Mouse (Mus musculus): Measurements from ENCODE around the gene Tet3. TPM values are rescaled to one million over a fixed set of nuclear protein-coding genes. Genes with fewer than 3 reads are reported as not detected.

The Tet3 gene
- polyA plus RNA-seq, 1 experiment = 9.4 TPM

DNA sequence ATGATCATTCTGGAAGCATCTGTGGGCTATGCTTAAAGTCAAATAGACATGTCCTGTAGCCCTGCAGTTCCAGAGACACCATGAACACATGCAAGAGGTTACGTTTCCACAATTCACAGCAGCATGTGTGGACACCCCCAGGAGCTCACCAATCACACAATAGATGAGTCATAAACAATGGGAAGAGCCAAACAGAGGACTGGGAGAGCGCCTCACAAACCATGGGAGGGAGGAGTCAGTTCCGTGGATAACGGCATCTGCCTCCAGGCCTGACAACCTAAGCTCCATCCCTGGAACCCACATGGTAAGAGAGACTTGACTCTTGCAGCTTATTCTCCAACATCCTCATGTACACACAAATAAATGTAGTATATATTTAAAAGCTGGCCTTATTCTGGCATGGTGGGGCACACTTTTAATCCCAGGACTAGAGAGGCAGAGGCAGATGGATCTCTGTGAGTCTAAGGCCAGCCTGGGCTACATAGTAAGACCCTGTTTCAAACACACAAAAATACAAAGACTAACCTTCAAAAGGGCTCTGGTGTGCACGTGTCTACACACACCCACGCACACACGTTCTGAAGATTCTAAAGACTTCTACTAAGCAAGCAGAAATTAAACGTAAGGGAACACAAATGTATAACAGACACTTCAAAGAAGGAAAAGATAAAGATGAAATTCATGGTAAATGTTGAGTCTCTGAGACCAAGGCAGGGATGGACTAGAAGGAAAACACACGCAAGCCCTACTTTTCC, 44.1 kb downstream of the Tet3 start:
- DNase-seq (ENCODE audit: low spot score) = no peak

DNA sequence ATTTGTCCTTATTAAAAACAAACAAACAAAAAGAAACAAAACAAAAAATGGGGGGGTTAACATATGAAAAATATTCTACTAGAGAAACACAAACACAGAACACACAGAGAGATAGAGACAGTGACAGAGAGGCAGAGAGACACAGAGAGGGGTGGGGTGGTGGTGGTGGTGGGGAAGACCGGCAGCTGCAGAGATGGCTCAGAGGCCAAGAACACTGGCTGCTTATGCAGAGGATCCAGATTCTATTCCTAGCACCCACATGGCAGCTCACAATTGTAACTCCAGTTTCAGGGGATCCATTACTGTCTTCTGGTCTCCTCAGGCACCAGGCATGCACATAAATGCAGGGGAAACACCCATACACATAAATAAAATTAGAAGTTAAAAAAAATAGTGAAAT, 45.2 kb downstream of the Tet3 start:
- DNase-seq (ENCODE audit: low spot score) = no peak

DNA sequence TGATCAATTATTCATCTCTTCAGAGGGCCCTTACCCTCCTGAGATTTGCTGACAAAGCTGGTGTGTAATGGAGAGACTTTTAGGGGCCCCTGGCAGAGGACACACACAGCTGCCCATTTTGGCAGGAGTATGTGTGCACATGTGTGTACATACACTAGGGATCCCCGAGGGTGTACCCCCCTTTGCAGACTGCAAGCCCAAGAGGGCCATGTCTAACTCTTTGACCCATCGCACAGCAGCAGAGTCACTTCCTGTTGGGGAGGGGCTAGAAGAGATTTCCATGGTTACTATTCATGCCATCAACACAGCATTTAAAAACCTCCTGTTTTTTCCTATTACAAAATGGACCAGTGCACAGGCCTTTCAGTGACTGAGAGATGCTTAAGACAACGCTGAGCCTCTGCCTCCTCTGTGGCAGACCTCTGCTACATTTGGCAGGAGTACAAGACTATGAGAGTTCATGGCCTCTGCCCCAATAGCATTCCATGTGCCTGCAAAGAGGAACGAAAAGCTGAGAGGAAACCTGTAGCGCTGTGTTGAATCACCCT, 46.0 kb downstream of the Tet3 start:
- DNase-seq (ENCODE audit: low spot score) = no peak

DNA sequence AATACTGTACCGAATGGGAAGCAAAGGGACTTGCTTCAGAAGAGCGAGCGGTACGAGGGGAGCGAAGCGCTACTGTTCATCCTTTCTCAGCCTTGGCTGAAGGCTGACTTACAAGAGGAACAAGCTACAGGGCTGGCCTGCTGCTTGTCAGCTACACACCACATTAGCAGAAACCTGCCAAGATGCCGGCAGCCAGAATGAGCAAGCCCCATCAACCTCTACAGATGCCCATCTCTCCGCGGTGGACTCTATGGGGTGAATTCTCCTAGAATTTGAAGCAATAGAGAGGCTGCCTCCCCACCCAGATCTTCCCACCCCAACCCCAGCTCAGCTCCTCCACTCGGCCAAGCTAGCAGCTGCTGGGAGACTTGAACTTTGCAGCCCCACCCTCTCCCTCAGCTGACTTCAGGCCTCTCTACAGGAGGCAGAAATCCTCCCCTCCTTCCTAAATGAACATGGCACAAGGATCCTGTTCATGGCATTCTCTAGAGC, 46.5 kb downstream of the Tet3 start:
- no peak for DNase-seq (ENCODE audit: low spot score)

DNA sequence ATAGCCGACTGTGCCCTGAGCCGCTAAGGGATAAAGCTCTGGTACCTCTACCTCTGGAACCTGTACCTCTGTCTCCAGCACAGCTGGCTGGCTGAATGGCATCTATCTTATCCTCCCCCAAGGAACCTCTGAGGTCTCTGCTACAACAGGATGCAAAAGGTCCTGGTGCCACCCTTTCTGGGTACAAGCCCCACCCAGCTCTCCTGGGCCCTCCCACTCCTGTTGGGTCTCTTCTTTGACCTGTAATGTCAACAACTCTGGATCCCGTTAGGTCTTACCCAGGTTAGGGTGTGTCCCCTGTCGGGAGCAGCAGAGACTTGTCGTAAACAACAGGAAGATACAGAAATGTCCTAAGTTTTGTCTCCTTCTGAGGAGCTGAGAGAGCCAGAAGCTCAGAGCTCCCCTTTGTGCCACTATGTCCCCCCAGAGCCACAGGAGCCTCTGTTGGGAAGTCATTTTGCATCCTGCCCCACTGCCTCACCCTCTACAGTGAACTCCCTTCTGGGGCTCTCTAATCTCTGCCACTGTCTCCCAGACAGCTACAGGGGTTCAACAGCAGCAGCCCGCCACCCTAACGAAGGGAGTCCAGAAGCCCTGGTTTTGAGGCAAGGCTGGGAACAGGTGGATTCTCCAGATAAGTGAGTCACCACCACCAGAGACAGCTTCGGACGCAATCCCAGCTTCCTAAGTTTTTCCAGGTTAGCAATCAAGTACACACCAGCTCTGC, 47.1 kb downstream of the Tet3 start:
- no peak for DNase-seq (ENCODE audit: low spot score)

DNA sequence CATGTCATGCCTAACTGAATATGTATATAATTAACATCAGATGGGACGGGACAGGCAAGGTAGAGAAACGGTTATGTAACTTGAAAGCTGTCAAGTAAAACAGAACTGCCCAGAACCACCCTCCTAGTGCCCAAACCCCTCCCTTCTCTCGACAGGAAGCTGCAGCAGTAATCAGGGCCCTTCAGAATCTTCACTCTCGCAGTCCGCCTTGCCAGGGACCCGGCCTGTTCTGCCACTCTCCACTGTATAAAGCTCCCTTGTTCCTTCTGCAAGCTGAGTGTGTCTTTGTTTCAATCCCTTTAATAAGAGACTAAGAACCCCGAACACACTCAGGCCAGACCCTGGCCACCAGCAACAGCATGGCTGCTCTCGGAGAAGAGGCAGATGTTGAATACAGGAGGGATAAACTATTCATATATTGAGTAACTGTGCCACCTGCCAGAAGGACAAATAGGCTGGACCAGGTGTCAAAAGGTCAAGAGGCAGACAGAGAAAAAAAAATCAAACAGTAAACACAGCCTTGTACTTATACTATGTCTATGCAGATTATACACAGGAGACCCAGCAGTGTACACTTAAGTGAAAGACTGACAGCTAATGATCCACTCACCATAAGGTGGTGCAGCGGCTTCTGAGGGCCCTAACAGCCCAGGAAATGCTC, 48.7 kb downstream of the Tet3 start:
- DNase-seq (ENCODE audit: low spot score) = no peak

DNA sequence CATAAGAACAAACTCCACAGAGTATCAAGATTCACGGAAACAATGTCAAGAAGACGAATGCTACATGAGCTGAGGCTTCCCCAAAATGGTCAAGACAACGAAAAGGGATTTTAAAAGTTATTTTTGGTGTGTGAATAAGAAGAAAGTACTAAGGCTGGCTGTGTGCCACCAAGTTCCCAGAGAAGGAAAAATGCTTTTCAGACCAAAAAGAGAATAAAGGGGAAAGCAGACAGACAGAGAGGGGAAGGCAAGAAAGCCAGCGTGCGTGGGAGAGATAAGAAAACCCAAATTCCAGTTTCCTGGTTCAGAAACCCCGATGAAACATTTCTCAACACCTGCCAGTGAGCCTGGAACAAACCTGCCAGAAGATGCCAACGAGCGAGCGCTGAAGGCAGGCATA, 50.4 kb downstream of the Tet3 start:
- DNase-seq (ENCODE audit: low spot score) = no peak

DNA sequence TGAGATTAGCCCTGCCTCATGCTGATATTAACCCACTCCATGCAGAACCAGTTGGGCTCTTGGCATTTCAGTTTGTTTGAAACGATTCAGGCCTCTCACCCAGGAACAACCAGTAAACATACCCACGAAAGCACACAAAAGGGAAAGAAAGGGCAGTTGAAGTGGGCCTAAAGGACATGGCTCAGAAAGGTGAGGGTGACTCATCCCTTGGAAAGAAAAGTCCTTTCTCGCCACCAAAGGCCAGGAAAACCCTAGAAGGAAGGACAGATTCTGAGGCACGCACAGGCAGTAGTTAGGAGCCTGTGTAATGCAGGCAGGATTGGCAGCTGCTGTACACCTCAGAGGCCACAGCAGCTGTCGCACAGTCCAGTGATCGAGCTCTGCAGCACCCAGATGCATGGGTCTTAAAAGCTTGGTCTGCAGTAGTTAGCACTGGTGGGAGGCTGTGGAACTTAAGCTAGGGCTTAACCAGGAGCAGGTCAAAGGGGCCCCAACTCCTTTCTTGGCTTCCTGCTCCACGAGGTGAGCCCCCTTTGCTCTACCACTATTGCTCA, 53.3 kb downstream of the Tet3 start:
- DNase-seq (ENCODE audit: low spot score) = no peak

DNA sequence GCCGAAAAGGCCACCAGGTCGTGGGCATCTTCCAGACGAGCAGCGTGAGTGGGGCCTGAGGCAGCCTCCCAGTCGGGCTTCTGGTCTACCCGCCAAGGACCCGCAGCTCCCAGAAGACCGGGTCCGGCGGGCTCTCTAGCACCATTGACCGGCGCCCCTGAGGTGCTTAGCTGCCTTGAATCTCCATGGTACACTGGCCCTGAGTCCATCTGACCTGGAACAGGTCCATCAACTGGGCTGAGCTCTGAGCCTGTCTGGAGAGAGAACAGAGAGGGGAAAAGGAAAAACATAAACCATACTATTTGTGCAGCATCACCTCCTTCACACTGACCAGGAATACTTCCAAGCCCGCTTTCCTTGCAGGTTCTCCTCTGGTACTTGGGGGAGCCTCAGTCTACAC, 54.3 kb downstream of the Tet3 start:
- DNase-seq (ENCODE audit: low spot score) = no peak

DNA sequence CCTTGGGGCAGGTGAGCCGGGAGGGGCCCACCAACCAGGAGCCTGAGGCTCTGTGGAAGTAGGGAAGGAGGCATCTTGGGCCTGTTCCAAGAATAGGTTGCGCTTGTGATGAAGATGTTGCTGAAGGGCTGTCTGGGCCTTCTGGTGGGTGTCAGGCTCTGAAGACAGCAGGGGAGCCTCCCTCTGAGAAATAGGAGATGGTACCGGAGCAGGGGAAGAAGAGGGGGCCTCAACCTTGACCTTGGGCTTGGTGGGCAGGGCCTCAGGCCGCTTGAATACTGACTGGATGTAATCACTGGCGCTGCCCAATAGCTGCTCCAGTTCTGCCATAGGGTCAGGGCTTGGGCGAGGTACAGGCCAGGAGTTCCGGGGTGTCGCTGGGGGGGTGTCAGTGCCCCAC, 55.4 kb downstream of the Tet3 start:
- no peak for DNase-seq (ENCODE audit: low spot score)

DNA sequence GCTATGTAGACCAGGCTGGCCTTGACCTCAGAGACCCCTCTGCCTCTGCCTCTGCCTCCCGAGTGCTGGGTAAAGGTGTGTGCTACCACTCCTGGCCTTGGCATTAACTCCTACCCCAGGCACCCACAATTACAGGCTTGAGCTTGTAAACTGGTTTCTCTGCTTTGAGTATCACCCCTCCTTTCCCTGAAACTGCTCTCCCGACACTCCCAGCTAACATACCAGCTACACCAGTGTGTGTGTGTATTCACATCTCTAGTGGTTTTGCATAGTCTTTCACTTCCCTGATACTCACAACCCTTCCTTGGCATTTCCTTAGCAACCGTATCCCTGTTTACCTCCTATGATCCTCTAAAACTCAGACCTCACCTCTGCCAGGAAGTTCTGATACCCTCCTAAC, 59.1 kb downstream of the Tet3 start:
- no peak for DNase-seq (ENCODE audit: low spot score)

DNA sequence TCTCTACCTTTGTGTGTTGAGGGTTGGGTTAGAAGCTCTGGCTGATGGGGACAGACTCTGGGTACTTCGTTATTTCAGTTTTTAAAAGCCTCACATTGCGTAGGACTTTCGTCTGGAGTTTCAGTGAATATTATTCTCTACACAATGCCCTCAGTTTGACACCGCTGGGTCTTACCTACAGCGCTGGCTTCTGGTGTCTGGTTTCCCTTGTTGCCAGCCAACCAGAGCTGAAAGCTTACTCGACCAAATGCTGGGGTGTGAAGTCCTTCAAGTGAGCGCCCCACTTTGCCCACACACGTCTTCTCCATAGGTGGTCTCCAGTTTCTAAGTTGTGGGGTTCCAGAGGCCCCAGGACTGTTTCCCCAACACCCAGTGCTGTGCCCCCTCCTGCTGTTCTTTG, 61.2 kb downstream of the Tet3 start:
- DNase-seq (ENCODE audit: low spot score) = no peak

DNA sequence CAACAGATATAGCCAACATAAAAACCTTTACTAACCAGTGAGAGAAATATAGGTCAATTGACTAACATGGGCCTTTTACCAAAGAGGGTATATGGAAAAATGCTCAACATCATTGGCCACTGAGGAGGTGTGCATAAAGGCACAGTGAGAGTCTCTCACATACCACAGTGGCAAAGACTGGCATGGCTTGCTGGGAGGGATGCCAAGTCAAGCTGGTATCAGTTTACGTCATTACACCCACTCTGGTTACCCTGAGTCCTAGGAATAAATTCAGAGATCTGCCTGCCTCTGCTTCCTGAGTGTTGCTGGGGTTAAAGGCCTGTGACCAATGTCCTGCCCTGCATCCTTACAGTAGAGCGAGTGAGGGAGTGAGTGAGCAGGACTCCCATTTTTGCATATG, 62.2 kb downstream of the Tet3 start:
- DNase-seq (ENCODE audit: low spot score) = no peak

DNA sequence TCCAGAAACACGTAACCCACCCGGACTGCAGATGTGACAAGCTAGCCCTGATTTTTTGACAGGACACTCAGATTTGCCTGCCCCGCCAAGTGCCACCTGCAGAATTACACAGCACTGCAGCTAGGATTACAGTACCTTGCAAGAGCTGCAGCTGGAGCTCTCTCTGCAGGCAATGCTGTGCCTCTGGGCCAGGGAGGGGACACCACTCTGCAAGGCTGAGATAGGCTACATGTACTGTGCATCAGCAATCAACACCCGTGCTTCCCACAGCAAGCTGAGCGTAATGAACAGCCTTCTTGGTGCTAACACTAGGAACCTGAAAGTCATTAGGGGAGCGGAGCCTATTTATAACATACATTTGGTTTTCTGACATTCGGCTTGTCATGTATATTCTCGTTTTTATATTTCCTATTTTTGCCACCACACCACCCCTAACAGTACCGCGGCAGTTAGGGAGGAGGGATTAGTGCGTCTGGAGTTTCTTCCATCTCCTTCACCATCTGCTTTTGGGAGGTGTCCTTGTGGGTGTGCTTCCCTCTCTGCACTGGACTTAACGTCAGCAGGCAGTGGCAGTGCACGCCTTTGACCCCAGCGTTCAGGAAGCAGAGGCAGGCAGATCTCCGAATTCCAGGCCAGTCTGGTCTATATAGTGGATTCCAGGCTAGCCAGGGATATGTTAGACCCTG, 63.2 kb downstream of the Tet3 start:
- no peak for DNase-seq (ENCODE audit: low spot score)

DNA sequence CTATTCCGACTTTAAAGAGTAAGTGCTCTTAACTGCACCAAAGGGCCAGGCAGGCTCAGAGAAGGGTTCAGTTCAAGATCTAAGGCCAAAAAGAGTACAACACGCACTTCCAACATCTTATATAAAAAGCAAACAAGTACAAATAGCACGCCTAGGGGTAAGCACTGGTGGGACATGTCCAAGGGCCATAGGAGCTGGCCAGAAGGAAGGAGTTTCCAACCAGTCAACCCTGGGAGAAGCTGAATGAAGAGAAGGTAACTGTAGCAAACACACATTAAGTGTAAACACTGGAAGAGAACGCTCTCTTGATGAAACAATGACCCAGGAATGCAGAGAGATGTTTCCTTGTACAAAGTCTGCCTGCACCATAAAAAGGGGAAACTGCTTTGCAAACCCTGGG, 64.8 kb downstream of the Tet3 start:
- no peak for DNase-seq (ENCODE audit: low spot score)

DNA sequence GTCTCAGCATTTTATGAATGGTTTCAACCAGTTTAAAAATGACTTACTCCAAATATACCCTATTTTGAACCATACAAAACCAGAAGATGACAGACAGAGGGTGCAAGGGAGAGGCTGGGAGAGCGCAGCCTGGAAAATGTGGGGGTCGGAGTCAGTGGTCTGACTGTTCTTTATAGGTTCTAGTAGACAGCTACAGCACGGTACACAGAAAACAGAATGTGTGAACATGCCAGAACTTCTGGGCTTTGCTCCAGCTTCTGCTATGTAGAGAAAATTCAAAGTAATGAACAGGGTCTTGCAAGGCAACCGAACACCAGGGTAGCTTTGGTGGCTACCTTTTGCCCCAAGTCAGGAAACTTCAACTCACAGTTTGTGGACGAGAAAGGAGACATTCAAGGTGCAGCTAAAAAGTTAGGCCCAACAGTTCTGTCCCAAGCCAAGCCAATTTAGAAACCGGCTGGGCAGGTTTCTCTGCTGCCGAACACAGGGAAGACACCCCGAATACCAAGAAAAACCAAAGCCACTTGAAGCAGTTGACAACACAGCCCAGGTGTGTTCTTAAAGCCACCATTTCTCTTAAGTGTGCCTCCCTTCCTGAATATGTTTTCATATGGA, 66.6 kb downstream of the Tet3 start:
- no peak for DNase-seq (ENCODE audit: low spot score)

DNA sequence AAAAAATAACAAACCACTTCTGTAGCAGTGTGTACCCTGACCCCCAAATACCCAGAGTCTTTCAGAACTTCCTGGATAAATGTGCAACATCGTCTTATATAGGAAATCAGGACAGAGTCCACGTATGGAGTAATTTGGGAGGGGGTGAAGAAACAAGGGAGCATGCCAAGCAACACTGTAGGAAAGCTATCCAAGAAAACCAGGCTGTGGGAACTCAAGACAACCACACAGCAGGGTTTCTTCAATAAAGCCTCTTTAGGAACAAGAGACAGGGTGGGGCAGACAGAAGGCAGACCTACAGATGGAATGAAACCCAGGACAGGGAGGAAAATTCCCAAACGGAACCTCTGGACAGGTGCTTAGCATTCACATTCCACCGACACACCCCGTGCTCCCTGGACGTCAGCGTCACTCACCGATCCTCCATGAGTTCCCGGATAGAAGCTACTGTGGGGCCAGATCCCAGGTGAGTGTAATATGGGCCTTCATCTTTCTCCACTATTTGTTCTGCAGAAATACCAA, 73.3 kb downstream of the Tet3 start:
- DNase-seq (ENCODE audit: low spot score) = no peak

DNA sequence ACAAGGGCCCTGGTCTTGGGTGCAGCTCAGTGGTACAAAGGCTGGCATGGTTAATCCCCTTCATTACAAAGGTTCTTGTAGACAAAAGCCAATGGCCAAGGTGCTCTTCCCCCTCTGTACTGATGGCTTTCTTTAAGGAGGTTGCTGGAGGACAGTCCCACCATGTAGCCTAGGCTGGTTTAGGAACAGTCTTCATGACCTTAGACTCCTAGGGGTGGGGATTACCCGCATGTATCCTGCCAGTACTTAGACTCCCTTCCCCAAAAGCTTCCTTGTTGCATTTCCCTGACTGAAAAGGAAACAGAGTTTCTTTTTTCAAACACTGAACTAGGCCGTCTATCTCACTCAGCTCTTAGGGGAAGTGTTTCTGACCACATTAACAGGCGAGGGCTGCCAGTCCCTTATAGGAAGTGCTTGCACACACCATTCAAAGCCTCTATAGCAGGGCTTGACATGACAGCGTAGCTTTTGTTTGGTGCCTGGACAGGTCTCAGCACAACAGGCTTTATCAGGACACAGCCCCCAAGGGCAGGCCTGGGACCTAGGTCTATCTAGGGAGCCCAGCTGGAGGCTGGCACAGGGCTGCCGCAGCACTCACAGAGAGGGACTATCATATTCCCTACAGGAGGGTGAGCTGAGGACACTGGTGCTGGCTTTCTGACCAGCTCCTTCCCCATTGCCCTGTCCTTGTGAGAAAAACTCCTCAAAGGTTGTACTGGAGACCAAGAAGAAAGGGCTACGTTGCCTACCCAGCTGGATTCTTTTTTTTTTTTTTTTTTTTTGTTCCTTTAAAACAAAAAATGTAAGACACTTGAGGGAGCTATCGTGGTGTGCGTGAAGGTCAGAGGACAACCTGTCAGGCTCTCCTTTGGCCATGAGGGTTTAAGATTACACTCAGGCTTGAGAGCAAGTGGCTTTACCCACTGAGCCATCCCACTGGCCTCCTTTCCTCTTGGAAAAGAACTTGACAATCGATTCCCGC, 77.1 kb downstream of the Tet3 start:
- DNase-seq (ENCODE audit: low spot score) = no peak

DNA sequence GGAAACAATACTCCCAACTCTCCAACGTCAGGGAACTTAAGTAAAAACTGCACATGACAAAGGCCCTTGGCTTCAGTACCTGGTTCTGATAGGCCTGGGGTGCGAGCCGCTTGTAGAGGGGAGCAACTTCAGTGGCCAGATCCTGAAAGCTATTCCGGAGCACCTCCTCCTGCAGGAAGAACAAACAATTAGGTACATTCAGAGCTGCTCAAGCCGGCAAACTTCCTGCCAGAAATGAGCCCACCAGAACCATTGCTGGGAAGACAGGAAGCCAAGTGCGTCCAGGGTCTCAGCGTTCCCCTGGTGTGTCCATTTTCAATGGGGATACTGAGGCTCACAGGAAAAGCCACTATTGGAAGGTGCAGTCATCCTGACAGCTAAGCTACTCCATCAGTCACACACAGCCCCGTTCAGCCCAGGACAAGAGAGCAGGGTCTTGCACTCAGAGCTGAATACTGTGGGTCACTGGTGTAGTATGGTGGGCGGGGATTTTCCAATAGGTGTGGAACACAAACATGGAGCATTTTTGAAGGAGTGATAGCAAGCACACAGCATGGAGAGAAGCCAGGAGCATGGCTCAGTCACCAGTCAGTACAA, 85.1 kb downstream of the Tet3 start:
- DNase-seq (ENCODE audit: low spot score) = no peak

Data from urinary bladder, adult 2 months (tissue).